Mouse (Mus musculus): ENCODE measurements around the gene Defb35. TPM values are rescaled to one million over a fixed set of nuclear protein-coding genes. Genes with fewer than 3 reads are reported as not detected.
"Not testable (repeated sequence)": the region's sequence is repeated elsewhere in the genome, so short reads cannot be mapped to it uniquely, and the experiment has no call there.

Defb35 gene
- polyA plus RNA-seq (2016; fragmentation: Nextera tagmentation; extraction: Ambion mirVana) = not detected in 2 replicates

- not testable (repeated sequence) for H3K36me3 ChIP-seq; H3K27me3 ChIP-seq (replicated peaks); H3K4me2 ChIP-seq; H3K27ac ChIP-seq; H3K9ac ChIP-seq; H3K4me1 ChIP-seq; H3K9me3 ChIP-seq (replicated peaks); ATAC-seq; H3K4me3 ChIP-seq
- 63% methylated on average over 4 of the region's 4 CpGs for WGBS (ENCODE audit: insufficient replicate concordance)
Measured at GRCm38 (mm10) chr8:21938052-21938451, at the start of gene Defb35. TSS of gene Defb35 (plus strand) at chr8:21938352.

DNA sequence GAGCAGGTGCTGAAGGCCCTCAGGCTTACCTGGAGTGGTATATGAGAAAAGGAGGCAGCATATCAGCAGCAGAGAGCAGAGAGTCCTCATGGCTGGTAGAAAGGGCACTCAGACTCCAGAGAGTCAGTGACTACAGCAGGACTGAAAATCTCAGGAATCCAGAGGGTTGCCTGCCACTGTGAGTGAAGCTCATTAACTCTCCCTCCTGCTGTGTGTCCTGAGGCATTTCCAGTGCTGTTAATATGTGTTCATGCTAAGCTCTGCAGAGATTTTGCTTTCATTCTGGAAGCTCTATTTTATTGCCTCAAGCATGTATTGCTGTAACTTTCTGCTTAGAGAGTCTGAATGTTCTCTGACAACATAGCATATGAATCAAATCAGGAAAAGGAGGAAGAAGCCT is 31.9 kb upstream of the Defb35 start, which contains the start of gene Defb11:
Gene Defb11 (minus strand): TSS at position 123 of the 400 bp plus-strand sequence.
- not testable (repeated sequence) for H3K27ac ChIP-seq; H3K36me3 ChIP-seq; ATAC-seq; H3K4me1 ChIP-seq; H3K27me3 ChIP-seq (replicated peaks); H3K9me3 ChIP-seq (replicated peaks); H3K4me3 ChIP-seq; H3K4me2 ChIP-seq; H3K9ac ChIP-seq

DNA sequence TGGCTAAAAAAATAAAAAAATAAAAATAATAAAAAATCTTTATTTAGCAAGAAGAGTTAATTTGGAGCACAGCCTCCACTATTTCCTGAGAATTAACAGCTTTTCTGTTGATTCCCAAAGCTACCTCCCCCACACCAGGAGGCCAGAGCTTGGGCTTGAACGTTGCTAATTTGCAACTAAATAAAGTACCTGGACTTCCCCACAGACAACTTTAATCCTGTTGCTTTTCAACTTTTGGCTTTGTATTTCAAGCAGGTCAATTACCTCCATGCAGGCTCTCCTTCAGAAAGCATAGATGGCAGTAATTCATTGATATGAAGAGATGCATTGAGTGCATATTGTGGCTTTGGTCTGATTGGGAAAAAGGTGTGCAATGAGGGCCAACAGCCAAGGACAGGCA is 26.2 kb upstream of the Defb35 start:
- Histone ChIP-seq H3K36me3 (no peaks in the 10 kb centered on the region), H3K9ac (no peak overlapping the region), H3K9me3 (replicated peaks) (no peaks in the 10 kb centered on the region), H3K4me1 (no peaks in the 10 kb centered on the region), H3K27ac (no peak overlapping the region), H3K27me3 (replicated peaks) (no peaks in the 10 kb centered on the region), H3K4me2 (no peak overlapping the region), H3K4me3 (no peak overlapping the region)
- WGBS (ENCODE audit: insufficient replicate concordance) = 15% methylated on average over 1 of the region's 1 CpGs
- ATAC-seq = no peak

GRCm38 (mm10) chr8:21912554-21912953 is 25.6 kb upstream of the Defb35 start:
- H3K36me3 ChIP-seq = no peaks in the 10 kb centered on the region
- H3K9ac ChIP-seq = no peak overlapping the region
- no peak overlapping the region for H3K27ac ChIP-seq
- WGBS (ENCODE audit: insufficient replicate concordance) = 26% methylated on average over 2 of the region's 2 CpGs
- no peaks in the 10 kb centered on the region for H3K9me3 ChIP-seq (replicated peaks)
- H3K4me2 ChIP-seq = no peak overlapping the region
- H3K27me3 ChIP-seq (replicated peaks) = no peaks in the 10 kb centered on the region
- no peak for ATAC-seq
- no peak overlapping the region for H3K4me3 ChIP-seq
- no peaks in the 10 kb centered on the region for H3K4me1 ChIP-seq

- no peaks in the 10 kb centered on the region for H3K4me1 ChIP-seq
- no peaks in the 10 kb centered on the region for H3K9me3 ChIP-seq (replicated peaks)
- H3K9ac ChIP-seq = no peak overlapping the region
- no peak for ATAC-seq
- H3K27me3 ChIP-seq (replicated peaks) = no peaks in the 10 kb centered on the region
- no peak overlapping the region for H3K27ac ChIP-seq
- no peak overlapping the region for H3K4me2 ChIP-seq
- no peak overlapping the region for H3K4me3 ChIP-seq
- 58% methylated on average over 3 of the region's 3 CpGs for WGBS (ENCODE audit: insufficient replicate concordance)
- H3K36me3 ChIP-seq = no peaks in the 10 kb centered on the region
Measured at GRCm38 (mm10) chr8:21915625-21916024, 22.5 kb upstream of the Defb35 start.

DNA sequence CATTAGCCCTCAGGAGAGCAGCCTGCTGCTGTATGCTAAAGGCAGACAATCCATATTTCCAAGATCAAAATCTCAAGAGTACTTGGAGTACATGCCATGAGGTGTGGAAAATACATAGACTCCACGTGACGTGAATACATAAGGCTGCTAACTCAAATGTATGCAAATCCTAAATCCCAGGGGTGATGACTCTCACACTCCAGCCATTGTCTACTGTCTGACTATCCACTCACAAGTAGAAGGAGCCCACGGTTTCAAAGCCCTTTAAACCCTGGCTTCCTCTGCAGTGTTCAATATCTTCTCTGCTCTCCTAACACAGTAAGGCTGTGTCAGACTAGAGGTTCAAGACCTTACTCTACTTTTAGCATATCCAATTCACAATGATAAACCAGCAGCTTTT is 7.4 kb upstream of the Defb35 start:
- not testable (repeated sequence) for ATAC-seq; H3K4me2 ChIP-seq; H3K36me3 ChIP-seq; H3K9me3 ChIP-seq (replicated peaks); H3K9ac ChIP-seq; H3K27ac ChIP-seq; H3K4me1 ChIP-seq; H3K27me3 ChIP-seq (replicated peaks); H3K4me3 ChIP-seq
- 69% methylated on average over 3 of the region's 3 CpGs for WGBS (ENCODE audit: insufficient replicate concordance)

DNA sequence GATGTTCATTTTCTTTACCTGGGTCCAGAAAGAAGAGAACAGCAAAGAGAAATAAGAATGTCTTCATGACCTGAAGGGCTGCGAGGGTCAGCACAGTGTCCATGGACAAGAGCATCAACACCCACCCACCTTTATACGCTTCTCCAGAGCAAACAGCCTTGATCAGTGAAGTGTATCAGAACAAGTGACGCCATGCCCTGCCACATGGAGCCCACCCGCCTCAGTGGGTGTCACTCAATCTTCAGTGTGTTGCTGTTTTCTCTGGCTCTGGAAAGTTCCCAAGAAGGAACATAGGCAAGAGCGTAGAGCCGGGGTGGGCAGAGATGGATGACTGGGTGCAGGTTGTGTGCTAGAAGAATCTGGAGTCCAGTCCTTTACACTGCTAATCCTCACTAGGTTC is 5.5 kb upstream of the Defb35 start, which contains the start of gene Defb15:
Gene Defb15 (minus strand): TSS at position 101 of the 400 bp plus-strand sequence.
- Histone ChIP-seq H3K9ac (no peak within 1 kb of the TSS), H3K27me3 (replicated peaks) (no peaks in the 10 kb centered on the region), H3K9me3 (replicated peaks) (no peaks in the 10 kb centered on the region), H3K4me3 (no peak within 1 kb of the TSS), H3K4me1 (no peaks in the 10 kb centered on the region), H3K36me3 (no peaks in the 10 kb centered on the region), H3K27ac (no peak within 1 kb of the TSS), H3K4me2 (no peak within 1 kb of the TSS)
- 75% methylated on average over 6 of the region's 6 CpGs for WGBS (ENCODE audit: insufficient replicate concordance)
- no peak for ATAC-seq

DNA sequence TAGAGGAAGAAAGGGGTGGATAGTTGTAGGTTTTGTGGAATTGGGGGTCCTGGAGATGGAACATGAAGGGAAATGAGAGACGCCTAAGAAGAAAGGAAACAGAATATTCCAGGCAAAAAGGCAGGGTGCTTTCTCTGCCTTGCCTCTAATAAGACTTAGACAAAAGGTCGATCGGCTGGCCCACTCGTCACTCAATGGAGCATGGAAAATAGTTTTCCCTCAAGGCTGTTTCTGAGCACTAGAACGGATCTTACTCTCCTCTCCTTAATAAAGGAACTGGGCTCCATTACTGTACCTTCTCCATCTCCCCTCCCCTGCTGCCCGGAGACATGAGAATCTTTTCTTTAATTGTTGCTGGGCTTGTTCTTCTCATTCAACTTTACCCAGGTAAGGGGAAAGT is 8.3 kb downstream of the Defb35 start, which contains the start of gene Defb13:
Gene Defb13 (plus strand): TSS at position 301 of the 400 bp plus-strand sequence.
- no peaks in the 10 kb centered on the region for H3K36me3 ChIP-seq
- H3K9me3 ChIP-seq (replicated peaks) = no peaks in the 10 kb centered on the region
- no peak within 1 kb of the TSS for H3K27ac ChIP-seq
- no peak within 1 kb of the TSS for H3K4me2 ChIP-seq
- no peak for ATAC-seq
- 72% methylated on average over 6 of the region's 6 CpGs for WGBS (ENCODE audit: insufficient replicate concordance)
- no peak within 1 kb of the TSS for H3K9ac ChIP-seq
- no peaks in the 10 kb centered on the region for H3K4me1 ChIP-seq
- no peak within 1 kb of the TSS for H3K4me3 ChIP-seq
- H3K27me3 ChIP-seq (replicated peaks) = no peaks in the 10 kb centered on the region

DNA sequence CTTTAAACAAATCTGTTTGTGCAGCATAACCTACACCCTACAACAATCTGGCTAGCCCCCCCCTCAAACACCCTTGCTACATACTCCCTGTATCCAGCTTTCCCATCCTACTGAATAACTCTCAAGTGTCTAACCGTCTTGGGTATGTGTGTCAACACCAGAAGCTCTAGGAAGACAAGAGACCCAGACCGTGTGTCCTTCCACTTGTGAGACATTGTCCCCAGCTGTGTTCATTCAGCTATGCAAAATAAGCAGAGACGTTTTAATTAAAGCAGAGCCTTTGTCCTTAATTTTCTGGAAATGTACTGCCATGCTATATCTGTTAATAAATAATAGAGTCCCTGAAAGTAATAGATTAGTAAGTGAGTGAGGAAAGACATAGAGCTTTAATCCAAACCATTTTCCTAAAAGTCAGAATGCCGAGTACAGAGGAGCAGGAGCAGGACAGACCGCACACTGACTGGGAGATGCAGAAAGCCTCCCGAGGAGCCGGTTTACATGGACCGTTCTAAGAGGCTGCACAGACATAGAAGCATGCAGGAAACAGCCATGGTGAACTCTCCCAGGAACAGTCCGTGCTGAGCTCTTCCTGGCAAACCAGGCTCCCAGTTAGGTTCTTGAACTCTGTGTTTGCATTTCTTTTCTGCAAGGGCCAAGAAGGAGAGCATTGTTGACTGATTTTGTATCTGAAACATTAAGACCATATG is 9.3 kb downstream of the Defb35 start:
- Histone ChIP-seq H3K27me3 (replicated peaks) (no peaks in the 10 kb centered on the region), H3K4me2 (no peak overlapping the region), H3K9ac (no peak overlapping the region), H3K4me1 (no peaks in the 10 kb centered on the region), H3K27ac (no peak overlapping the region), H3K36me3 (no peaks in the 10 kb centered on the region), H3K4me3 (no peak overlapping the region), H3K9me3 (replicated peaks) (no peaks in the 10 kb centered on the region)
- ATAC-seq = no peak
- WGBS (ENCODE audit: insufficient replicate concordance) = 63% methylated on average over 9 of the region's 9 CpGs

GRCm38 (mm10) chr8:21955321-21955720 is 17.2 kb downstream of the Defb35 start:
- no peak for ATAC-seq
- H3K27me3 ChIP-seq (replicated peaks) = no peaks in the 10 kb centered on the region
- 5% methylated on average over 9 of the region's 9 CpGs for WGBS (ENCODE audit: insufficient replicate concordance)

GRCm38 (mm10) chr8:21956336-21956735 is 18.2 kb downstream of the Defb35 start:
- Histone ChIP-seq H3K4me2 (no peak overlapping the region), H3K9me3 (replicated peaks) (no peaks in the 10 kb centered on the region), H3K27ac (no peak overlapping the region), H3K4me3 (no peak overlapping the region), H3K36me3 (no peaks in the 10 kb centered on the region), H3K27me3 (replicated peaks) (no peaks in the 10 kb centered on the region), H3K4me1 (no peaks in the 10 kb centered on the region), H3K9ac (no peak overlapping the region)
- ATAC-seq = no peak
- WGBS (ENCODE audit: insufficient replicate concordance) = 64% methylated on average over 3 of the region's 3 CpGs

More at GRCm38 (mm10) chr8:21955321-21955720, 17.2 kb downstream of the Defb35 start:
- Histone ChIP-seq H3K9me3 (replicated peaks) (no peaks in the 10 kb centered on the region), H3K4me3 (no peak overlapping the region), H3K9ac (no peak overlapping the region), H3K27ac (no peak overlapping the region), H3K4me2 (no peak overlapping the region), H3K4me1 (no peaks in the 10 kb centered on the region), H3K36me3 (no peaks in the 10 kb centered on the region)

GRCm38 (mm10) chr8:21958414-21958813 is 20.3 kb downstream of the Defb35 start, which contains the start of gene Fam90a1a:
TSS of gene Fam90a1a (plus strand) at chr8:21958714.
- Histone ChIP-seq H3K4me1 (no peaks in the 10 kb centered on the region), H3K36me3 (no peaks in the 10 kb centered on the region), H3K27me3 (replicated peaks) (no peaks in the 10 kb centered on the region), H3K4me3 (no peak within 1 kb of the TSS), H3K4me2 (no peak within 1 kb of the TSS), H3K27ac (no peak within 1 kb of the TSS), H3K9ac (no peak within 1 kb of the TSS), H3K9me3 (replicated peaks) (no peaks in the 10 kb centered on the region)
- 67% methylated on average over 2 of the region's 2 CpGs for whole genome bisulfite sequencing (ENCODE audit: insufficient replicate concordance)
- no peak for ATAC-seq

- no peaks in the 10 kb centered on the region for H3K9me3 ChIP-seq (replicated peaks)
- no peak overlapping the region for H3K27ac ChIP-seq
- H3K4me2 ChIP-seq = no peak overlapping the region
- 54% methylated on average over 1 of the region's 1 CpGs for WGBS (ENCODE audit: insufficient replicate concordance)
- H3K9ac ChIP-seq = no peak overlapping the region
- no peaks in the 10 kb centered on the region for H3K4me1 ChIP-seq
- H3K27me3 ChIP-seq (replicated peaks) = no peaks in the 10 kb centered on the region
- no peak for ATAC-seq
- no peaks in the 10 kb centered on the region for H3K36me3 ChIP-seq
- no peak overlapping the region for H3K4me3 ChIP-seq
Measured at GRCm38 (mm10) chr8:21966646-21967045, 28.5 kb downstream of the Defb35 start.
